Mouse (Mus musculus): ENCODE measurements around the gene Psmd14. TPM values are rescaled to one million over a fixed set of nuclear protein-coding genes. Genes with fewer than 3 reads are reported as not detected.

The Psmd14 gene
- polyA plus RNA-seq, 1 experiment, result 101 TPM

DNA sequence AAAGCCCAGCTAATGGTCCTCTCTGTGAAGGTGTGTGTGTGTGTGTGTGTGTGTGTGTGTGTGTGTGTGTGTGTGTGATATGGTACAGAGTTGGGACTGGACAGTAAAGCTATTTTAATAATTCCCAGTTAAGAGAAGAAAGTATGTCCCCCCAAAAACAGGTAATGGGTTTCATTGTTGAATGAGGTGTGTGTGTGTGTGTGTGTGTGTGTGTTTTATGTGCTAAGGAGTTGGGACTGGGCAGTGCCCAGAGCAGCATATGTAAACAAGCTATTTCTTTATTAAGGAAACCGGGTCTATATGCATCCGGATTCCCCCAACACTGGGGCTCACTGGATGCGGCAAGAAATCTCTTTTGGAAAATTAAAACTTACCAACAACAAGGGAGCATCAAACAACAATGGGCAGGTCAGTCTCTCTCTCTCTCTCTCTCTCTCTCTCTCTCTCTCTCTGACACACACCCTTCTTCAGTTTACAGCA lies 94.9 kb downstream of the Psmd14 start:
- Histone ChIP-seq H3K27me3 (ENCODE audit: control insufficient read depth, insufficient read depth, insufficient read length) (no peaks in the 10 kb centered on the region), H3K4me3 (no peak overlapping the region), H3K4me2 (ENCODE audit: low read depth) (no peak overlapping the region), H3ac (ENCODE audit: control insufficient read depth, insufficient read length) (no peak overlapping the region), H3K79me2 (ENCODE audit: control insufficient read depth, insufficient read depth) (no peaks in the 10 kb centered on the region), H3K36me3 (ENCODE audit: control insufficient read depth, insufficient read depth) (peaks cover 1% of the 10 kb centered on the region)
- TF ChIP-seq POLR2AphosphoS2 (IDR thresholded peaks at IDR 0.05; ENCODE audit: insufficient read length, low read depth), result no peak

DNA sequence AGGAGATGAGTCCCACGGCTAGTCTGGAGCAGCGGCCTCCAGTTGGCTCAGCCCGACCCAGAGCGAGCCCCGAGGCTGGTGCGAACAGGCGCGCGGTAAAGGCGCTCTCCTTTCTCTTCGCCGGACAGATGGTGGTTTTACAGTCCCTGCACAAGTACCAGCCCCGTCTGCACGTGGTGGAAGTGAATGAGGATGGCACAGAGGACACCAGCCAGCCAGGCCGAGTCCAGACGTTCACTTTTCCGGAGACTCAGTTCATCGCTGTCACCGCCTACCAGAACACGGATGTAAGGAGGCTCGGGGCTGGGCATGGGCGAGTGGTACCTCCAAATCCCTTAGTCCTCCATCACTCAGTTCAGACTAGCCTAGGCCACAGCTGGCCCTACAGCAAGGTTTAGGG lies 95.7 kb downstream of the Psmd14 start:
- H3K79me2 ChIP-seq (ENCODE audit: control insufficient read depth, insufficient read depth), result no peaks in the 10 kb centered on the region
- no peak for TF ChIP-seq POLR2AphosphoS2 (IDR thresholded peaks at IDR 0.05; ENCODE audit: insufficient read length, low read depth)
- H3ac ChIP-seq (ENCODE audit: control insufficient read depth, insufficient read length), result no peak overlapping the region
- no peak overlapping the region for H3K4me3 ChIP-seq
- H3K36me3 ChIP-seq (ENCODE audit: control insufficient read depth, insufficient read depth), result no peaks in the 10 kb centered on the region
- H3K27me3 ChIP-seq (ENCODE audit: control insufficient read depth, insufficient read depth, insufficient read length), result no peaks in the 10 kb centered on the region
- no peak overlapping the region for H3K4me2 ChIP-seq (ENCODE audit: low read depth)

DNA sequence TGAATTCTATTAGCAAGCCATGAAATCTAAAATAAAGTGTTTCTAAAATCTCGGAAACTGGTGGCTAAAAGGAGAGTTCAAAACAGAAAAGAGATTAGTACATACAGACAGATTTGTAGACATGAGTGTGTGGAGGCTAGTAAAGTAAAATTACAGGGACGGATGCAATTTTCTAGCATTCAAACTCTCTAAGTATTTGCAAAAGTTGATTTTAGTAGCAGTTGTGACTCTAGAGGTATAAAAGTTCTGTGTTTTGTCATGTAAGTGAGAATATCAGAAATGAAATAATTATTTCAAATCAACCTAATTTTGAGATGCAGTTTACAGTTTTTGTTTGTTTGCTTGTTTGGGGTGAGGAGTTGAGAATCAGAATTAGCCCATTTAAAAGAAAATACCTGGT lies 96.3 kb downstream of the Psmd14 start:
- H3ac ChIP-seq (ENCODE audit: control insufficient read depth, insufficient read length), result no peak overlapping the region
- no peaks in the 10 kb centered on the region for H3K36me3 ChIP-seq (ENCODE audit: control insufficient read depth, insufficient read depth)
- H3K79me2 ChIP-seq (ENCODE audit: control insufficient read depth, insufficient read depth), result no peaks in the 10 kb centered on the region
- no peak overlapping the region for H3K4me3 ChIP-seq
- TF ChIP-seq POLR2A (IDR thresholded peaks at IDR 0.05; ENCODE audit: insufficient read length, low read depth) (no peak), TCF12 (IDR thresholded peaks at IDR 0.05; ENCODE audit: insufficient read depth, poor library complexity, severe bottlenecking) (no peak), MAX (IDR thresholded peaks at IDR 0.05; ENCODE audit: low read depth) (no peak), E2F4 (IDR thresholded peaks at IDR 0.05; ENCODE audit: insufficient read depth) (no peak), CEBPB (IDR thresholded peaks at IDR 0.05; ENCODE audit: insufficient read depth, poor library complexity, severe bottlenecking) (no peak), REST (IDR thresholded peaks at IDR 0.05; ENCODE audit: insufficient read depth, insufficient read length) (no peak), USF1 (IDR thresholded peaks at IDR 0.05; ENCODE audit: low read depth) (no peak), TCF3 (IDR thresholded peaks at IDR 0.05; ENCODE audit: insufficient read length, low read depth) (no peak), MYOG (IDR thresholded peaks at IDR 0.05; ENCODE audit: control insufficient read depth in 1 of 3, insufficient read depth in 1 of 3, insufficient read length in 2 of 3, low read depth in 2 of 3) (no peak), POLR2AphosphoS2 (IDR thresholded peaks at IDR 0.05; ENCODE audit: insufficient read length, low read depth) (no peak), MYOD1 (IDR thresholded peaks at IDR 0.05; ENCODE audit: control insufficient read depth in 1 of 3, insufficient read length in 2 of 3, low read depth in 2 of 3) (no peak), SRF (IDR thresholded peaks at IDR 0.05; ENCODE audit: control insufficient read depth, insufficient read length, low read depth) (no peak)
- H3K4me2 ChIP-seq (ENCODE audit: low read depth), result no peak overlapping the region
- no peaks in the 10 kb centered on the region for H3K27me3 ChIP-seq (ENCODE audit: control insufficient read depth, insufficient read depth, insufficient read length)

DNA sequence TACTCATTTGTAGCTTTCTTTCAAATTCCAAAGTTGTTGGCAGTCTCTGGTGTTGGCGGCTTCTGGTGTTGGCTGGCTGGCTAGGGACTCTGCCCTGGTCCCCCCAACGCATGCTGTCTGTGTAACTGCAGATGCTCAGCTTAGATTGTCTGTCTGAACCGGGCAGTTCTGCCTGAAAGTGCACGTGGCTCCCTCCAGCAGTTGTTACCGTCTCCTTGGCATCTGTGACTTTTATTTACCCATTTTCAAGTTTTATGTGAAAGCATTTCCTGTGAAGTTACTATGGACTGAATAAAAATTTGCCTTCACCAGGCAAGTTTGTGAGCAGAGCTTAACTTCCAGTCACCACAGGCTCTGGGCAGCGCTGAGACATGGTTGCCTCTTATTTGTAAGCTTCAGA lies 97.3 kb downstream of the Psmd14 start:
- H3K36me3 ChIP-seq (ENCODE audit: control insufficient read depth, insufficient read depth), result no peaks in the 10 kb centered on the region
- H3K4me3 ChIP-seq, result no peak overlapping the region
- H3K79me2 ChIP-seq (ENCODE audit: control insufficient read depth, insufficient read depth), result no peaks in the 10 kb centered on the region
- no peak overlapping the region for H3K4me2 ChIP-seq (ENCODE audit: low read depth)
- TF ChIP-seq POLR2A (IDR thresholded peaks at IDR 0.05; ENCODE audit: insufficient read length, low read depth) (no peak), MYOD1 (IDR thresholded peaks at IDR 0.05; ENCODE audit: control insufficient read depth in 1 of 3, insufficient read length in 2 of 3, low read depth in 2 of 3) (no peak), POLR2AphosphoS2 (IDR thresholded peaks at IDR 0.05; ENCODE audit: insufficient read length, low read depth) (no peak), REST (IDR thresholded peaks at IDR 0.05; ENCODE audit: insufficient read depth, insufficient read length) (no peak), MYOG (IDR thresholded peaks at IDR 0.05; ENCODE audit: control insufficient read depth in 1 of 3, insufficient read depth in 1 of 3, insufficient read length in 2 of 3, low read depth in 2 of 3) (no peak), SRF (IDR thresholded peaks at IDR 0.05; ENCODE audit: control insufficient read depth, insufficient read length, low read depth) (no peak), TCF12 (IDR thresholded peaks at IDR 0.05; ENCODE audit: insufficient read depth, poor library complexity, severe bottlenecking) (no peak), E2F4 (IDR thresholded peaks at IDR 0.05; ENCODE audit: insufficient read depth) (no peak), CEBPB (IDR thresholded peaks at IDR 0.05; ENCODE audit: insufficient read depth, poor library complexity, severe bottlenecking) (no peak), USF1 (IDR thresholded peaks at IDR 0.05; ENCODE audit: low read depth) (no peak), MAX (IDR thresholded peaks at IDR 0.05; ENCODE audit: low read depth) (no peak), TCF3 (IDR thresholded peaks at IDR 0.05; ENCODE audit: insufficient read length, low read depth) (no peak)
- H3K27me3 ChIP-seq (ENCODE audit: control insufficient read depth, insufficient read depth, insufficient read length), result no peaks in the 10 kb centered on the region
- no peak overlapping the region for H3ac ChIP-seq (ENCODE audit: control insufficient read depth, insufficient read length)

DNA sequence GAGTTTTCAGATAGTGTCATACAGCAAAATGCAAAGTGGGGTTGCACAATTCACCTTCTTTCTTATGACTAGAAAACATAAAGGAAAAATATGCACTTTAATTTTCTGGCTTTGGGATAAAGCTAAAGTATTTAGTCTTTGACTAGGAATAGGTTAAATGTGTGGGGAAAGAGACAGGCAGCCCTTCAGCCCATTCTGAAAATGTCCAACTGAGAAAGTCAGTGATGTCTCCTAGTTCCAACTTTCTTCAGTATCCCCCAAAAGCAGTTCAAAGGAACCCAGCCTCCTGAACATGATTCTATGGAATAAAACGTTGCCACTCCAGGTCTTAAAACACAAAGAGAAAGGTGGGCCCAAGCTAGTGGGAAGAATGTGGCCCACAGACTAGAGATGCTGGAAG lies 97.9 kb downstream of the Psmd14 start:
- Histone ChIP-seq H3K4me2 (ENCODE audit: low read depth) (no peak overlapping the region), H3K79me2 (ENCODE audit: control insufficient read depth, insufficient read depth) (no peaks in the 10 kb centered on the region), H3K36me3 (ENCODE audit: control insufficient read depth, insufficient read depth) (no peaks in the 10 kb centered on the region), H3K27me3 (ENCODE audit: control insufficient read depth, insufficient read depth, insufficient read length) (no peaks in the 10 kb centered on the region), H3K4me3 (no peak overlapping the region), H3ac (ENCODE audit: control insufficient read depth, insufficient read length) (no peak overlapping the region)
- TF ChIP-seq USF1 (IDR thresholded peaks at IDR 0.05; ENCODE audit: low read depth) (no peak), POLR2AphosphoS2 (IDR thresholded peaks at IDR 0.05; ENCODE audit: insufficient read length, low read depth) (no peak), POLR2A (IDR thresholded peaks at IDR 0.05; ENCODE audit: insufficient read length, low read depth) (no peak), MAX (IDR thresholded peaks at IDR 0.05; ENCODE audit: low read depth) (no peak), MYOD1 (IDR thresholded peaks at IDR 0.05; ENCODE audit: control insufficient read depth in 1 of 3, insufficient read length in 2 of 3, low read depth in 2 of 3) (no peak)

Data from myocyte (in vitro differentiated cells).